22 mouse cellular contexts compared by ENCODE assay signal in genomic region chr8:107513249-107513648, GRCm38 (mm10).
DNase-seq lines count a peak whose midpoint lies in the region; ATAC-seq and TF ChIP-seq lines count a peak whose summit lies in the region.
"Had no signal": no experiment of that assay in that cellular context is flagged by ENCODE, and none has a peak within 500 bp of the region (broad histone marks: within the 10 kb centered on the region; RNA-seq: fewer than 3 reads in every experiment).

No protein-coding gene starts in this region.

- H3K27ac ChIP-seq in limb, embryonic 14.5 days (replicated peaks; ENCODE audit: low read depth, low read length): no peak overlapping the region; the same call in 1 of the 2 replicates
- no peak overlapping the region for H3K27ac ChIP-seq in limb, embryonic 10.5 days
- H3K27ac ChIP-seq in lung, embryonic 14.5 days (ENCODE audit: low read depth): no peak overlapping the region
- H3K27ac ChIP-seq in lung, embryonic 16.5 days (ENCODE audit: low read length): no peak overlapping the region

- H3K27me3 ChIP-seq in limb, embryonic 14.5 days (ENCODE audit: control insufficient read depth, insufficient read depth, low read length): no peaks in the 10 kb centered on the region
- H3K27me3 ChIP-seq in limb, embryonic 10.5 days (ENCODE audit: low read depth, poor library complexity, severe bottlenecking): no peaks in the 10 kb centered on the region
- no peaks in the 10 kb centered on the region for H3K27me3 ChIP-seq in lung, embryonic 14.5 days (ENCODE audit: insufficient read depth, low read length)
- no peaks in the 10 kb centered on the region for H3K27me3 ChIP-seq in lung, embryonic 16.5 days (ENCODE audit: control insufficient read depth, insufficient read depth, low read depth, low read length)
- H3K27me3 ChIP-seq: CH12.LX, Patski had no signal

- H3K4me3 ChIP-seq in limb, embryonic 14.5 days (replicated peaks; ENCODE audit: low read length): no peak overlapping the region
- no peak overlapping the region for H3K4me3 ChIP-seq in limb, embryonic 10.5 days
- H3K4me3 ChIP-seq in lung, embryonic 14.5 days (ENCODE audit: low read depth, low read length): no peak overlapping the region
- H3K4me3 ChIP-seq in lung, embryonic 16.5 days (ENCODE audit: low read length): no peak overlapping the region
- H3K4me3 ChIP-seq in lung, adult 2 months (replicated peaks; ENCODE audit: extremely low read depth, low read depth, low read length): no peak overlapping the region

- peaks cover 5% of the 10 kb centered on the region for H3K36me3 ChIP-seq in limb, embryonic 14.5 days (ENCODE audit: control insufficient read depth, insufficient read depth, low read length)
- H3K36me3 ChIP-seq in limb, embryonic 10.5 days: peaks cover 15% of the 10 kb centered on the region
- no peaks in the 10 kb centered on the region; the same call in 1 of the 2 replicates for H3K36me3 ChIP-seq in lung, embryonic 14.5 days (ENCODE audit: insufficient read depth)
- H3K36me3 ChIP-seq in lung, embryonic 16.5 days (ENCODE audit: control insufficient read depth, insufficient read depth, low read length): 0 out of 2 replicates have a peak, but pooled peaks cover 2% of the 10 kb centered on the region

- no peak overlapping the region for H3K4me2 ChIP-seq in limb, embryonic 14.5 days (replicated peaks; ENCODE audit: low read depth, low read length, severe bottlenecking)
- no peak overlapping the region for H3K4me2 ChIP-seq in lung, embryonic 14.5 days
- no peak overlapping the region for H3K4me2 ChIP-seq in lung, embryonic 16.5 days (ENCODE audit: low read depth, low read length)

- ATAC-seq in limb, embryonic 14.5 days (ENCODE audit: low FRiP score, low read depth): no peak
- no peak for ATAC-seq in lung, embryonic 14.5 days (ENCODE audit: insufficient read depth)
- 0 out of 2 replicates have a peak, but pooled peaks have one; percentile 32 for ATAC-seq in lung, embryonic 16.5 days (ENCODE audit: low read depth)
- ATAC-seq: activated CD4-positive, CD25-positive, alpha-beta regulatory T cell, adult 4 months; CD4-positive, CD25-positive, alpha-beta regulatory T cell, adult 4 months; Patski had no signal

- peak; percentile 57 for DNase-seq in limb, embryonic 14.5 days (ENCODE audit: low spot score)
- DNase-seq in limb, embryonic 10.5 days (ENCODE audit: low spot score): no peak
- DNase-seq in lung, embryonic 14.5 days: peak; percentile 59
- no peak for DNase-seq in lung, postnatal 14 days
- DNase-seq in lung, adult 2 months: no peak
- DNase-seq in lung, postnatal 36 days: peak; percentile 41
- no peak for DNase-seq in lung, postnatal 25 days (ENCODE audit: low spot score)
- DNase-seq: adrenal gland, adult 2 months; adrenal gland, adult 8-10 months; adrenal gland, postnatal 10 days; adrenal gland, postnatal 14 days; adrenal gland, postnatal 25 days; adrenal gland, postnatal 36 days; B cell, adult 2 months; cerebellum, adult 11 months; cerebellum, adult 11-12 months had no signal

- H3K9me3 ChIP-seq in limb, embryonic 14.5 days (ENCODE audit: control insufficient read depth, low read length): no peaks in the 10 kb centered on the region
- H3K9me3 ChIP-seq in limb, embryonic 10.5 days (replicated peaks): no peaks in the 10 kb centered on the region
- H3K9me3 ChIP-seq in lung, embryonic 14.5 days (ENCODE audit: low read depth, low read length): no peaks in the 10 kb centered on the region
- no peaks in the 10 kb centered on the region for H3K9me3 ChIP-seq in lung, embryonic 16.5 days (ENCODE audit: control insufficient read depth, low read length)
- H3K9me3 ChIP-seq: G1E had no signal

- H3K4me1 ChIP-seq in limb, embryonic 14.5 days (ENCODE audit: control insufficient read depth, insufficient read depth, low read length): peaks cover 7% of the 10 kb centered on the region; the same call in 1 of the 2 replicates
- no peaks in the 10 kb centered on the region for H3K4me1 ChIP-seq in limb, embryonic 10.5 days
- H3K4me1 ChIP-seq in lung, embryonic 14.5 days (ENCODE audit: insufficient read depth): no peaks in the 10 kb centered on the region
- no peaks in the 10 kb centered on the region for H3K4me1 ChIP-seq in lung, embryonic 16.5 days (replicated peaks; ENCODE audit: control insufficient read depth, insufficient read depth, low read length)
- H3K4me1 ChIP-seq in lung, adult 2 months (ENCODE audit: control insufficient read depth, insufficient read depth, low read length): no peaks in the 10 kb centered on the region

- 59% methylated on average over 2 of the region's 2 CpGs for WGBS in limb, embryonic 14.5 days
- WGBS in limb, embryonic 10.5 days: 91% methylated on average over 2 of the region's 2 CpGs
- WGBS in lung, embryonic 14.5 days: 60% methylated on average over 2 of the region's 2 CpGs
- WGBS in lung, embryonic 16.5 days: 51% methylated on average over 2 of the region's 2 CpGs
- WGBS in lung, adult 2 months: 74% methylated on average over 2 of the region's 2 CpGs

- H3K9ac ChIP-seq in limb, embryonic 14.5 days (ENCODE audit: low read depth, low read length, severe bottlenecking): no peak overlapping the region
- no peak overlapping the region for H3K9ac ChIP-seq in lung, embryonic 14.5 days
- no peak overlapping the region for H3K9ac ChIP-seq in lung, embryonic 16.5 days (ENCODE audit: low read length)

- no peak for TF ChIP-seq POLR2A in limb, embryonic 14.5 days (IDR thresholded peaks at IDR 0.05; ENCODE audit: borderline replicate concordance, extremely low read depth, insufficient read depth, insufficient read length)
- TF ChIP-seq POLR2A in lung, adult 2 months (IDR thresholded peaks at IDR 0.05; ENCODE audit: borderline replicate concordance, extremely low read depth, low read depth, low read length): no peak

- TF ChIP-seq CTCF in lung, embryonic 14.5 days (IDR thresholded peaks at IDR 0.05; ENCODE audit: low read depth): no peak
- no peak for TF ChIP-seq CTCF in lung, adult 2 months (IDR thresholded peaks at IDR 0.05; ENCODE audit: insufficient read depth, low read length)

Comparison
In these comparisons a context has a peak if more than half of its experiments do, and no peak if none do; other contexts are left out.
1. DNase-seq: peak in limb, embryonic 14.5 days (single experiment), lung, embryonic 14.5 days (single experiment) and lung, postnatal 36 days (single experiment); none in limb, embryonic 10.5 days (single experiment), lung, postnatal 14 days (single experiment), lung, adult 2 months (single experiment) and lung, postnatal 25 days (single experiment).